Mouse (Mus musculus) heart, adult 11 months (tissue): ENCODE measurements around the gene Exoc4.

Experiments
- DNase-seq: peaks from one replicate; pipeline ENCODE4 v3.0.0; 2022

Exoc4 gene

GRCm38 (mm10) chr6:33681778-33682640 lies 433.1 kb downstream of the Exoc4 start:
- no peak for DNase-seq

GRCm38 (mm10) chr6:33683533-33683932 lies 434.6 kb downstream of the Exoc4 start:
- DNase-seq: no peak

GRCm38 (mm10) chr6:33685321-33685720 lies 436.4 kb downstream of the Exoc4 start:
- DNase-seq: peak; percentile 14

- peak; percentile 33 for DNase-seq
Measured at GRCm38 (mm10) chr6:33690601-33691000, 441.7 kb downstream of the Exoc4 start.

GRCm38 (mm10) chr6:33696976-33697375 lies 448.1 kb downstream of the Exoc4 start:
- no peak for DNase-seq

- no peak for DNase-seq
Measured at GRCm38 (mm10) chr6:33708907-33709306, 460.0 kb downstream of the Exoc4 start.

- no peak for DNase-seq
Measured at GRCm38 (mm10) chr6:33709340-33709739, 460.5 kb downstream of the Exoc4 start.

GRCm38 (mm10) chr6:33711742-33712141 lies 462.9 kb downstream of the Exoc4 start:
- no peak for DNase-seq

GRCm38 (mm10) chr6:33712540-33713118 lies 463.7 kb downstream of the Exoc4 start:
- no peak for DNase-seq

GRCm38 (mm10) chr6:33716254-33716965 lies 467.5 kb downstream of the Exoc4 start:
- DNase-seq: no peak

GRCm38 (mm10) chr6:33721166-33721565 lies 472.3 kb downstream of the Exoc4 start:
- DNase-seq: no peak

- no peak for DNase-seq
Measured at GRCm38 (mm10) chr6:33722811-33723210, 473.9 kb downstream of the Exoc4 start.

- no peak for DNase-seq
Measured at GRCm38 (mm10) chr6:33724596-33724995, 475.7 kb downstream of the Exoc4 start.

GRCm38 (mm10) chr6:33727271-33727670 lies 478.4 kb downstream of the Exoc4 start:
- no peak for DNase-seq

GRCm38 (mm10) chr6:33732214-33732613 lies 483.3 kb downstream of the Exoc4 start:
- DNase-seq: no peak

GRCm38 (mm10) chr6:33733602-33734001 lies 484.7 kb downstream of the Exoc4 start:
- DNase-seq: no peak

- no peak for DNase-seq
Measured at GRCm38 (mm10) chr6:33734032-33734431, 485.1 kb downstream of the Exoc4 start.

GRCm38 (mm10) chr6:33738857-33739291 lies 490.0 kb downstream of the Exoc4 start:
- DNase-seq: no peak

GRCm38 (mm10) chr6:33739304-33739703 lies 490.4 kb downstream of the Exoc4 start:
- DNase-seq: no peak

- DNase-seq: no peak
Measured at GRCm38 (mm10) chr6:33755976-33756375, 507.1 kb downstream of the Exoc4 start.

GRCm38 (mm10) chr6:33761557-33761956 lies 512.7 kb downstream of the Exoc4 start:
- no peak for DNase-seq

GRCm38 (mm10) chr6:33763245-33763644 lies 514.4 kb downstream of the Exoc4 start:
- DNase-seq: no peak

GRCm38 (mm10) chr6:33763970-33764369 lies 515.1 kb downstream of the Exoc4 start:
- DNase-seq: no peak

GRCm38 (mm10) chr6:33769251-33769650 lies 520.4 kb downstream of the Exoc4 start:
- DNase-seq: no peak
